Mouse (Mus musculus) heart, embryonic 10.5 days (tissue): ENCODE data around the gene Orm3. TPM values are rescaled to one million over a fixed set of nuclear protein-coding genes. Genes with fewer than 3 reads are reported as not detected.
A peak's percentile ranks its signal among the peaks of the same experiment; 100 is the strongest.
"Not testable (repeated sequence)": the region's sequence is repeated elsewhere in the genome, so short reads cannot be mapped to it uniquely, and the experiment has no call there.

Experiments used
- DNase-seq: peaks from one replicate; pipeline ENCODE4 v3.0.0-alpha.2; 2017; ENCODE audit warnings: low spot score
- H3K27ac ChIP-seq: fragments of 300-500 bp; sonication (generic); 2 replicates; pipeline ENCODE4 v1.5.1; 2016; ENCODE audit warnings: mild to moderate bottlenecking
- H3K27me3 ChIP-seq: fragments of 300-500 bp; sonication (generic); 2 replicates; pipeline ENCODE4 v1.6.1; 2016; ENCODE audit warnings: mild to moderate bottlenecking; ENCODE audit not compliant: poor library complexity, insufficient read depth, severe bottlenecking
- H3K36me3 ChIP-seq: fragments of 300-500 bp; sonication (generic); 2 replicates; pipeline ENCODE4 v1.6.1; 2016; ENCODE audit warnings: mild to moderate bottlenecking, moderate library complexity
- H3K4me1 ChIP-seq: fragments of 300-500 bp; sonication (generic); 2 replicates; pipeline ENCODE4 v1.6.1; 2016; ENCODE audit warnings: mild to moderate bottlenecking
- H3K4me3 ChIP-seq: fragments of 300-500 bp; sonication (generic); 2 replicates; pipeline ENCODE4 v1.5.1; 2016; ENCODE audit warnings: mild to moderate bottlenecking, moderate library complexity
- H3K9me3 ChIP-seq: fragments of 300-500 bp; sonication (generic); 2 replicates; pipeline ENCODE4 v1.6.1; 2016; ENCODE audit warnings: mild to moderate bottlenecking, moderate library complexity
- WGBS: fragments of 180-500 bp; shearing (Covaris S2); methylation state at CpG from one replicate; pipeline ENCODE4 v1.1.7; 2016; 5-methylcytosine and 5-hydroxymethylcytosine counted together
- polyA plus RNA-seq: library from polyadenylated mRNA; unstranded; fragments of >200 nt; fragmentation: Nextera tagmentation; extraction: Ambion mirVana; gene quantifications from 2 replicates; pipeline ENCODE4 v1.2.1, GENCODE M21; 2016

Orm3 gene
- not detected in 2 replicates for polyA plus RNA-seq

- no peaks in the 10 kb centered on the region for H3K27me3 ChIP-seq
- H3K36me3 ChIP-seq: no peaks in the 10 kb centered on the region
- DNase-seq: no peak
- no peak within 1 kb of the TSS for H3K27ac ChIP-seq
- 75% methylated on average over 4 of the region's 4 CpGs for WGBS
- H3K4me3 ChIP-seq: no peak within 1 kb of the TSS
- H3K9me3 ChIP-seq: no peaks in the 10 kb centered on the region
- H3K4me1 ChIP-seq: 0 out of 2 replicates have a peak, but pooled peaks cover 4% of the 10 kb centered on the region
These were observed at the start of gene Orm3 for GRCm38 (mm10) chr4:63355877-63356665. Gene Orm3, plus strand, starts transcription at chr4:63356162.

GRCm38 (mm10) chr4:63307175-63308062 is 48.5 kb upstream of the Orm3 start:
- H3K4me3 ChIP-seq: no peak overlapping the region
- peaks cover 13% of the 10 kb centered on the region for H3K27me3 ChIP-seq
- H3K27ac ChIP-seq: no peak overlapping the region
- no peaks in the 10 kb centered on the region for H3K9me3 ChIP-seq
- no peaks in the 10 kb centered on the region for H3K36me3 ChIP-seq
- H3K4me1 ChIP-seq: peaks cover 36% of the 10 kb centered on the region
- DNase-seq: peak; percentile 89
- WGBS: 26% methylated on average over 21 of the region's 21 CpGs

- no peak for DNase-seq
- H3K4me1 ChIP-seq: peaks cover 36% of the 10 kb centered on the region
- no peak overlapping the region for H3K4me3 ChIP-seq
- H3K9me3 ChIP-seq: no peaks in the 10 kb centered on the region
- WGBS: 62% methylated on average over 3 of the region's 3 CpGs
- 0 out of 2 replicates have a peak overlapping the region, but pooled peaks have one; percentile 24 for H3K27ac ChIP-seq
- H3K27me3 ChIP-seq: peaks cover 20% of the 10 kb centered on the region
- H3K36me3 ChIP-seq: no peaks in the 10 kb centered on the region
These were observed 47.6 kb upstream of the Orm3 start for GRCm38 (mm10) chr4:63308316-63308715.

GRCm38 (mm10) chr4:63310247-63310855 is 45.6 kb upstream of the Orm3 start:
- Histone ChIP-seq H3K4me1 (peaks cover 36% of the 10 kb centered on the region), H3K36me3 (no peaks in the 10 kb centered on the region), H3K9me3 (no peaks in the 10 kb centered on the region), H3K4me3 (no peak overlapping the region), H3K27me3 (peaks cover 29% of the 10 kb centered on the region), H3K27ac (peak overlapping the region; percentile 78)
- peak; percentile 92 for DNase-seq
- WGBS: 28% methylated on average over 10 of the region's 10 CpGs

GRCm38 (mm10) chr4:63311426-63311825 is 44.5 kb upstream of the Orm3 start:
- H3K9me3 ChIP-seq: no peaks in the 10 kb centered on the region
- no peak overlapping the region for H3K4me3 ChIP-seq
- H3K27ac ChIP-seq: peak overlapping the region; percentile 78; the same call in 1 of the 2 replicates
- peaks cover 25% of the 10 kb centered on the region for H3K27me3 ChIP-seq
- no peak for DNase-seq
- WGBS: 85% methylated on average over 7 of the region's 7 CpGs
- H3K36me3 ChIP-seq: no peaks in the 10 kb centered on the region
- peaks cover 36% of the 10 kb centered on the region for H3K4me1 ChIP-seq

GRCm38 (mm10) chr4:63314063-63314462 is 41.9 kb upstream of the Orm3 start:
- Histone ChIP-seq H3K36me3 (no peaks in the 10 kb centered on the region), H3K27ac (no peak overlapping the region), H3K4me3 (no peak overlapping the region), H3K4me1 (peaks cover 17% of the 10 kb centered on the region), H3K27me3 (peaks cover 45% of the 10 kb centered on the region), H3K9me3 (no peaks in the 10 kb centered on the region)
- WGBS: 73% methylated on average over 5 of the region's 5 CpGs
- DNase-seq: no peak

GRCm38 (mm10) chr4:63316076-63316746 is 39.8 kb upstream of the Orm3 start:
- peaks cover 3% of the 10 kb centered on the region for H3K4me1 ChIP-seq
- H3K36me3 ChIP-seq: peaks cover under 1% of the 10 kb centered on the region; the same call in 1 of the 2 replicates
- peaks cover 45% of the 10 kb centered on the region for H3K27me3 ChIP-seq
- H3K4me3 ChIP-seq: no peak overlapping the region
- 59% methylated on average over 9 of the region's 9 CpGs for WGBS
- H3K27ac ChIP-seq: no peak overlapping the region
- no peaks in the 10 kb centered on the region for H3K9me3 ChIP-seq
- no peak for DNase-seq

- H3K9me3 ChIP-seq, H3K27ac ChIP-seq, H3K4me1 ChIP-seq, DNase-seq, H3K4me3 ChIP-seq: not testable (repeated sequence)
- H3K36me3 ChIP-seq: peaks cover 20% of the 10 kb centered on the region
- peaks cover 35% of the 10 kb centered on the region for H3K27me3 ChIP-seq
- WGBS: 21% methylated on average over 3 of the region's 3 CpGs
These were observed 36.4 kb upstream of the Orm3 start for GRCm38 (mm10) chr4:63319566-63319965.

- Histone ChIP-seq H3K27me3 (peaks cover 6% of the 10 kb centered on the region; the same call in 1 of the 2 replicates), H3K4me3 (no peak overlapping the region), H3K27ac (no peak overlapping the region), H3K36me3 (peaks cover 27% of the 10 kb centered on the region), H3K9me3 (no peaks in the 10 kb centered on the region), H3K4me1 (no peaks in the 10 kb centered on the region)
- 70% methylated on average over 8 of the region's 8 CpGs for WGBS
- DNase-seq: no peak
These were observed 32.6 kb upstream of the Orm3 start for GRCm38 (mm10) chr4:63323275-63323815.

GRCm38 (mm10) chr4:63333403-63333802 is 22.6 kb upstream of the Orm3 start:
- Histone ChIP-seq H3K4me1 (no peaks in the 10 kb centered on the region), H3K9me3 (no peaks in the 10 kb centered on the region), H3K36me3 (peaks cover 11% of the 10 kb centered on the region; the same call in 1 of the 2 replicates), H3K4me3 (no peak overlapping the region), H3K27me3 (no peaks in the 10 kb centered on the region), H3K27ac (no peak overlapping the region)
- WGBS: 84% methylated on average over 4 of the region's 4 CpGs
- no peak for DNase-seq

GRCm38 (mm10) chr4:63338414-63339076 is 17.4 kb upstream of the Orm3 start:
- no peaks in the 10 kb centered on the region for H3K27me3 ChIP-seq
- whole genome bisulfite sequencing: 55% methylated on average over 3 of the region's 3 CpGs
- H3K4me1 ChIP-seq: no peaks in the 10 kb centered on the region
- DNase-seq: no peak
- no peak overlapping the region for H3K27ac ChIP-seq
- no peaks in the 10 kb centered on the region for H3K36me3 ChIP-seq
- no peak overlapping the region for H3K4me3 ChIP-seq
- no peaks in the 10 kb centered on the region for H3K9me3 ChIP-seq
